Comparison of ENCODE assay signal across 8 mouse cellular contexts in genomic region chr13:119790761-119791579, GRCm38 (mm10). TPM values are rescaled to one million over a fixed set of nuclear protein-coding genes. Genes with fewer than 3 reads are reported as not detected.
DNase-seq lines count a peak whose midpoint lies in the region; ATAC-seq lines count a peak whose summit lies in the region.

Gene Zfp131 (minus strand): TSS chr13:119790889.

- H3K27ac ChIP-seq in intestine, embryonic 14.5 days (ENCODE audit: low read depth): peak within 1 kb of the TSS; percentile 93

- intact Hi-C loops in gastrocnemius, postnatal 14 days (cut with DNase I; ENCODE audit: low total_unique reads): no loop called here
- intact Hi-C loops in left cerebral cortex, postnatal 14 days (cut with DNase I): loop anchor here (5.0 kb wide), 1 partner anchor 34 kb away; the partner anchor contains the start of gene Nim1k

- peak; percentile 96 for DNase-seq in adrenal gland, adult (ENCODE audit: inconsistent age in 2 of 2, low spot score in 1 of 2)
- DNase-seq in embryo, embryonic 10.5 days (ENCODE audit: low spot score): peak; percentile 96
- DNase-seq in gastrocnemius, postnatal 14 days: peak; percentile 97
- DNase-seq in intestine, embryonic 14.5 days (ENCODE audit: low spot score): peak; percentile 93
- DNase-seq in left cerebral cortex, postnatal 14 days (ENCODE audit: low spot score in 2 of 2): peak; percentile 95 to 96
- DNase-seq in mesoderm, embryonic 11.5 days (ENCODE audit: low read depth, low spot score): peak; percentile 96
- peak; percentile 93 for DNase-seq in right cerebral cortex, postnatal 36 days (ENCODE audit: low spot score in 2 of 2)
- peak; percentile 96 for DNase-seq in yolk sac, embryonic 10.5 days (ENCODE audit: low spot score)

- peak within 1 kb of the TSS; percentile 92 for H3K9ac ChIP-seq in intestine, embryonic 14.5 days (ENCODE audit: low read length)

- WGBS in intestine, embryonic 14.5 days: 1% methylated on average over 71 of the region's 86 CpGs

- H3K4me2 ChIP-seq in intestine, embryonic 14.5 days (ENCODE audit: low read length): peak within 1 kb of the TSS; percentile 64

- H3K9me3 ChIP-seq in intestine, embryonic 14.5 days (ENCODE audit: control insufficient read depth, low read length): no peaks in the 10 kb centered on the region

- peak within 1 kb of the TSS; percentile 79 for H3K4me3 ChIP-seq in intestine, embryonic 14.5 days (ENCODE audit: low read depth, low read length)

- no peaks in the 10 kb centered on the region for H3K27me3 ChIP-seq in intestine, embryonic 14.5 days (replicated peaks; ENCODE audit: control insufficient read depth, insufficient read depth, low read length)

- H3K36me3 ChIP-seq in intestine, embryonic 14.5 days (ENCODE audit: control insufficient read depth, insufficient read depth, low read length): peaks cover 29% of the 10 kb centered on the region

- peaks cover 12% of the 10 kb centered on the region; the same call in 1 of the 2 replicates for H3K4me1 ChIP-seq in intestine, embryonic 14.5 days (replicated peaks; ENCODE audit: control insufficient read depth, insufficient read depth, low read length)

- peak; percentile 98 for ATAC-seq in intestine, embryonic 14.5 days (replicated peaks; ENCODE audit: low FRiP score, low TSS enrichment, low read depth)

RNA-seq across cellular contexts. Expression of gene Zfp131, which starts in this region (rescaled TPM):
- 10 to 100 TPM; 13.7 to 15.6 TPM for total RNA-seq in gastrocnemius, postnatal 14 days (2021)
- polyA plus RNA-seq in intestine, embryonic 14.5 days (2014; fragmentation: Nextera tagmentation; extraction: Ambion mirVana): 35.6 and 39.5 TPM in 2 replicates
- 10 to 100 TPM; 39.7 to 41.9 TPM for total RNA-seq in left cerebral cortex, postnatal 14 days (2021)

Comparison
In these comparisons a context has a peak if more than half of its experiments do, and no peak if none do; other contexts are left out.
1. Peak in every context shown above with its lines: DNase-seq, ATAC-seq, H3K4me3 ChIP-seq and H3K27ac ChIP-seq.